Mouse (Mus musculus) duodenum, adult 2 months (tissue): ENCODE measurements around the gene Serinc1. TPM values are rescaled to one million over a fixed set of nuclear protein-coding genes. Genes with fewer than 3 reads are reported as not detected.

Experiments used
- polyA plus RNA-seq: library from polyadenylated mRNA; depleted of rRNA; stranded (reverse); fragments of >200 nt; gene quantifications from 2 replicates; pipeline ENCODE4 v1.2.3, GENCODE M21; 2012; ENCODE audit warnings: low replicate concordance; rRNA removed

Gene Serinc1
- polyA plus RNA-seq: 4.1 and 7.9 TPM in 2 replicates

GRCm38 (mm10) chr10:57532218-57533101 lies at the start of gene Serinc1:
TSS of gene Serinc1 (minus strand) at chr10:57532530.

DNA sequence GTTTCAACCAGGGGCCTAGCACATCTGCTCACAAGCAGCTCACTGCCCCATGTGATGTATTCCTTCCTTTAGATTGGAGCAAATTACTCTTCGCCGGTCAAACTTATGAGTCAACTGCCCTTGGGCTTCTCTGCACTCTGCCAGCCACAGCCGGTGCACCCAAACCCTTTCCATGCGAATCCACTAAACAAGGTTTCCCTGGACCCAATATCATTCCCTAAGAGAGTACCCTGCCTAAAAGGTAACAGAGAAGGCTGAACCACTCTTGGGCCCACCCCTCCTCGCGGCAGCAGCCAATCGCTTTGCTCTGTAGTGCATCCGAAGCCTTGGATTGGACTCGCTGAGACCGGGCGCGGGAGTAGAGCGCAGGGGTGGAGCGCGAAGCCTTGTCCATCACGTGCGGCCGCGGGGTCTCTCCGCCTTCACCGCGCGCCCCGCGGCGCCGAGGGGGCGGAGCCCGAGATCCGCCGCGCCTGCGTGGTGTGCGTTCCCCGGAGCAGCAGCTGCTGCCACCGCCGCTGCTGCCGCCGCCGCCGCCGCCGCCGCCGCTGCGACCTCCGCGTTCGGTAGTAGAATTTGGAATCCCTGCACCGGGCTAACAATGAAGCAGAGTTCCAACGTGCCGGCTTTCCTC lies 46.3 kb downstream of the Serinc1 start, which contains the start of gene Hsf2:
Hsf2 (plus strand) TSS at position 478 of the 634 bp plus-strand sequence.

Other genes starting within 250 kb of the Serinc1 start
- 0.33 and 0.46 TPM in 2 replicates for gene Hsf2, start 46.1 kb downstream of the Serinc1 start, polyA plus RNA-seq
- 0.34 and 0.52 TPM in 2 replicates for gene Pkib, start 99.5 kb upstream of the Serinc1 start, polyA plus RNA-seq